Comparison of ENCODE assay signal across 14 mouse cellular contexts in genomic region chr12:25073374-25073773, GRCm38 (mm10).
"Had no signal": no experiment of that assay in that cellular context is flagged by ENCODE, and none has a peak within 500 bp of the region (broad histone marks: within the 10 kb centered on the region; RNA-seq: fewer than 3 reads in every experiment).

No protein-coding gene starts in this region.

- H3K9ac ChIP-seq: limb, embryonic 12.5 days; limb, embryonic 15.5 days; liver, embryonic 14.5 days; liver, postnatal 0 days; lung, embryonic 14.5 days had no signal

- H3K27me3 ChIP-seq: limb, embryonic 12.5 days; limb, embryonic 15.5 days had no signal

- H3K27ac ChIP-seq: limb, embryonic 12.5 days; limb, embryonic 15.5 days; liver, embryonic 14.5 days; macrophage had no signal

- H3K9me3 ChIP-seq: limb, embryonic 15.5 days had no signal

- DNase-seq: kidney, postnatal 14 days; kidney, postnatal 4 days; left cerebral cortex, postnatal 4 days; liver, postnatal 0 days; lung, embryonic 14.5 days; midbrain, embryonic 14.5 days; thymus, adult 18-20 months; thymus, postnatal 36 days had no signal

- H3K4me1 ChIP-seq: limb, embryonic 12.5 days; limb, embryonic 15.5 days had no signal

- H3K4me2 ChIP-seq: limb, embryonic 12.5 days; limb, embryonic 15.5 days; liver, embryonic 11.5 days; lung, embryonic 14.5 days had no signal

- H3K4me3 ChIP-seq: limb, embryonic 12.5 days; limb, embryonic 15.5 days had no signal

- ATAC-seq: liver, postnatal 0 days; lung, postnatal 0 days had no signal

- H3K36me3 ChIP-seq: limb, embryonic 12.5 days; limb, embryonic 15.5 days had no signal
